Mouse (Mus musculus) intestine, postnatal 0 days (tissue): ENCODE measurements around the gene Tbl1xr1. TPM values are rescaled to one million over a fixed set of nuclear protein-coding genes. Genes with fewer than 3 reads are reported as not detected.

Experiments used
- ATAC-seq: fragments of 200-750 bp; cut with Nextera tagmentation; 2 replicates; pipeline ENCODE4 v1.8.0; 2017; ENCODE audit warnings: mild to moderate bottlenecking, moderate TSS enrichment, moderate library complexity
- H3K27ac ChIP-seq: fragments of 300-500 bp; sonication (generic); 2 replicates; pipeline ENCODE4 v1.5.1; 2014; ENCODE audit warnings: mild to moderate bottlenecking, low read depth, low read length, moderate library complexity
- H3K27me3 ChIP-seq: fragments of 300-500 bp; sonication (generic); replicated peaks from 2 replicates; pipeline ENCODE4 v1.6.1; 2014; ENCODE audit warnings: low read length, mixed read lengths; ENCODE audit not compliant: control insufficient read depth, insufficient read depth
- H3K36me3 ChIP-seq: fragments of 300-500 bp; sonication (generic); 2 replicates; pipeline ENCODE4 v1.6.1; 2014; ENCODE audit warnings: mild to moderate bottlenecking, moderate library complexity; ENCODE audit not compliant: control insufficient read depth, insufficient read depth
- H3K4me1 ChIP-seq: fragments of 300-500 bp; sonication (generic); replicated peaks from 2 replicates; pipeline ENCODE4 v1.6.1; 2014; ENCODE audit warnings: antibody characterized with exemption, low read length, mixed read lengths; ENCODE audit not compliant: control insufficient read depth, insufficient read depth
- H3K4me2 ChIP-seq: fragments of 300-500 bp; sonication (generic); replicated peaks from 2 replicates; pipeline ENCODE4 v1.6.1; 2014; ENCODE audit warnings: low read depth, mild to moderate bottlenecking, moderate library complexity
- H3K4me3 ChIP-seq: fragments of 300-500 bp; sonication (generic); 2 replicates; pipeline ENCODE4 v1.5.1; 2014; ENCODE audit warnings: low read depth, low read length
- H3K9ac ChIP-seq: fragments of 300-500 bp; sonication (generic); 2 replicates; pipeline ENCODE4 v1.6.1; 2014; ENCODE audit warnings: mild to moderate bottlenecking, low read depth, low read length
- H3K9me3 ChIP-seq: fragments of 300-500 bp; sonication (generic); 2 replicates; pipeline ENCODE4 v1.6.1; 2016; ENCODE audit warnings: mixed run types; ENCODE audit not compliant: control insufficient read depth
- CTCF ChIP-seq: sonication (generic); IDR thresholded peaks from 2 replicates; pipeline ENCODE4 v1.5.1; 2016; ENCODE audit warnings: low read depth, mild to moderate bottlenecking, control low read depth, antibody characterized with exemption, moderate library complexity
- WGBS: fragments of 180-500 bp; shearing (Covaris S2); extraction: QIAGEN DNeasy Blood & Tissue Kit; methylation state at CpG from one replicate; pipeline ENCODE4 v1.1.7; 2014; 5-methylcytosine and 5-hydroxymethylcytosine counted together
- polyA plus RNA-seq: library from polyadenylated mRNA; unstranded; fragments of >200 nt; fragmentation: Nextera tagmentation; extraction: Ambion mirVana; gene quantifications from 2 replicates; pipeline ENCODE4 v1.2.1, GENCODE M21; 2015

Tbl1xr1 gene
- polyA plus RNA-seq, 1 experiment from 2014 or later, result 5.6 TPM

- Histone ChIP-seq H3K4me3 (peak overlapping the region; percentile 99), H3K9ac (peak overlapping the region; percentile 97), H3K4me2 (peak overlapping the region; percentile 96), H3K9me3 (no peaks in the 10 kb centered on the region), H3K27me3 (no peaks in the 10 kb centered on the region), H3K36me3 (no peaks in the 10 kb centered on the region; the same call in 1 of the 2 replicates), H3K27ac (peak overlapping the region; percentile 98), H3K4me1 (no peaks in the 10 kb centered on the region)
- peak; percentile 73 for ATAC-seq
- no peak for TF ChIP-seq CTCF
- WGBS, result 1% methylated on average over 51 of the region's 70 CpGs
Measured at GRCm38 (mm10) chr3:22075887-22076560, 428 bp upstream of the Tbl1xr1 start.

GRCm38 (mm10) chr3:22076936-22077656, 644 bp downstream of the Tbl1xr1 start:
- H3K36me3 ChIP-seq, result no peaks in the 10 kb centered on the region; the same call in 1 of the 2 replicates
- peak overlapping the region; percentile 97 for H3K9ac ChIP-seq
- H3K9me3 ChIP-seq, result no peaks in the 10 kb centered on the region
- TF ChIP-seq CTCF, result no peak
- 1% methylated on average over 58 of the region's 64 CpGs for WGBS
- peak overlapping the region; percentile 96 for H3K4me2 ChIP-seq
- peak overlapping the region; percentile 99 for H3K4me3 ChIP-seq
- H3K4me1 ChIP-seq, result no peaks in the 10 kb centered on the region
- H3K27ac ChIP-seq, result peak overlapping the region; percentile 98
- H3K27me3 ChIP-seq, result no peaks in the 10 kb centered on the region
- ATAC-seq, result peak; percentile 52

- TF ChIP-seq CTCF, result no peak
- peak overlapping the region; percentile 97; the same call in 1 of the 2 replicates for H3K9ac ChIP-seq
- peak overlapping the region; percentile 99 for H3K4me3 ChIP-seq
- H3K36me3 ChIP-seq, result no peaks in the 10 kb centered on the region; the same call in 1 of the 2 replicates
- ATAC-seq, result no peak
- no peaks in the 10 kb centered on the region for H3K27me3 ChIP-seq
- H3K4me1 ChIP-seq, result no peaks in the 10 kb centered on the region
- no peaks in the 10 kb centered on the region for H3K9me3 ChIP-seq
- WGBS, result 10% methylated on average over 9 of the region's 9 CpGs
- H3K27ac ChIP-seq, result no peak overlapping the region
- peak overlapping the region; percentile 96 for H3K4me2 ChIP-seq
Measured at GRCm38 (mm10) chr3:22077657-22078475, 1.4 kb downstream of the Tbl1xr1 start.

- H3K4me1 ChIP-seq, result no peaks in the 10 kb centered on the region
- H3K4me3 ChIP-seq, result peak overlapping the region; percentile 99; the same call in 1 of the 2 replicates
- no peaks in the 10 kb centered on the region for H3K27me3 ChIP-seq
- H3K27ac ChIP-seq, result no peak overlapping the region
- no peak overlapping the region for H3K9ac ChIP-seq
- peak overlapping the region; percentile 96; the same call in 1 of the 2 replicates for H3K4me2 ChIP-seq
- H3K9me3 ChIP-seq, result no peaks in the 10 kb centered on the region
- no peak for TF ChIP-seq CTCF
- 58% methylated on average over 3 of the region's 3 CpGs for WGBS
- ATAC-seq, result no peak
- no peaks in the 10 kb centered on the region; the same call in 1 of the 2 replicates for H3K36me3 ChIP-seq
Measured at GRCm38 (mm10) chr3:22078529-22078928, 2.1 kb downstream of the Tbl1xr1 start.

GRCm38 (mm10) chr3:22081869-22082268, 5.4 kb downstream of the Tbl1xr1 start:
- no peak overlapping the region for H3K4me2 ChIP-seq
- no peak for ATAC-seq
- no peaks in the 10 kb centered on the region for H3K9me3 ChIP-seq
- H3K27ac ChIP-seq, result no peak overlapping the region
- no peaks in the 10 kb centered on the region; the same call in 1 of the 2 replicates for H3K36me3 ChIP-seq
- no peak overlapping the region for H3K4me3 ChIP-seq
- WGBS, result 71% methylated on average over 4 of the region's 4 CpGs
- no peaks in the 10 kb centered on the region for H3K4me1 ChIP-seq
- no peaks in the 10 kb centered on the region for H3K27me3 ChIP-seq
- no peak for TF ChIP-seq CTCF
- no peak overlapping the region for H3K9ac ChIP-seq

GRCm38 (mm10) chr3:22082823-22083222, 6.4 kb downstream of the Tbl1xr1 start:
- no peaks in the 10 kb centered on the region for H3K4me1 ChIP-seq
- WGBS, result 80% methylated on average over 4 of the region's 4 CpGs
- no peak for TF ChIP-seq CTCF
- H3K27ac ChIP-seq, result no peak overlapping the region
- H3K36me3 ChIP-seq, result no peaks in the 10 kb centered on the region; the same call in 1 of the 2 replicates
- no peaks in the 10 kb centered on the region for H3K9me3 ChIP-seq
- ATAC-seq, result no peak
- no peaks in the 10 kb centered on the region for H3K27me3 ChIP-seq
- no peak overlapping the region for H3K9ac ChIP-seq
- H3K4me2 ChIP-seq, result no peak overlapping the region
- no peak overlapping the region for H3K4me3 ChIP-seq
